Mouse (Mus musculus) megakaryocyte, embryonic 14.5 days (primary cell): Measurements from ENCODE around the gene Vmn1r77.
"Not testable (repeated sequence)": the region's sequence is repeated elsewhere in the genome, so short reads cannot be mapped to it uniquely, and the experiment has no call there.

Source experiments
- FLI1 ChIP-seq: IDR thresholded peaks from 2 replicates; pipeline ENCODE4 v1.6.1; 2012; ENCODE audit warnings: low read length, inconsistent platforms, mixed read lengths
- GATA1 ChIP-seq: IDR thresholded peaks from 3 replicates; pipeline ENCODE4 v1.6.1; 2012; ENCODE audit warnings: mixed read lengths, low read length, inconsistent platforms, borderline replicate concordance

GRCm38 (mm10) chr7:12011491-12011890 lies 25.1 kb upstream of the Vmn1r77 start:
- not testable (repeated sequence) for TF ChIP-seq GATA1, FLI1
